Mouse (Mus musculus) T-cell, adult 2 months (primary cell): Measurements from ENCODE around the gene Ap3d1.

Experiments
- DNase-seq: peaks from one replicate; pipeline ENCODE4 v3.0.0; 2022; ENCODE audit warnings: low spot score

The Ap3d1 gene

GRCm38 (mm10) chr10:80742180-80742978, at the start of gene Ap3d1:
TSS of gene Ap3d1 (minus strand) at chr10:80742264.
- DNase-seq = peak; percentile 99

- no peak for DNase-seq
These were observed 49.6 kb upstream of the Ap3d1 start for GRCm38 (mm10) chr10:80791476-80792174.

- no peak for DNase-seq
These were observed 48.8 kb upstream of the Ap3d1 start for GRCm38 (mm10) chr10:80790761-80791404.

- DNase-seq = no peak
These were observed 45.5 kb upstream of the Ap3d1 start for GRCm38 (mm10) chr10:80787517-80787916.

GRCm38 (mm10) chr10:80785963-80786362, 43.9 kb upstream of the Ap3d1 start:
- no peak for DNase-seq

- DNase-seq = no peak
These were observed 42.8 kb upstream of the Ap3d1 start for GRCm38 (mm10) chr10:80784871-80785270.

- DNase-seq = no peak
These were observed 42.2 kb upstream of the Ap3d1 start for GRCm38 (mm10) chr10:80784302-80784701.

GRCm38 (mm10) chr10:80779565-80779964, 37.5 kb upstream of the Ap3d1 start:
- no peak for DNase-seq

- DNase-seq = no peak
These were observed 35.1 kb upstream of the Ap3d1 start for GRCm38 (mm10) chr10:80777123-80777522.

GRCm38 (mm10) chr10:80776358-80776869, 34.4 kb upstream of the Ap3d1 start:
- DNase-seq = no peak

- DNase-seq = no peak
These were observed 33.7 kb upstream of the Ap3d1 start for GRCm38 (mm10) chr10:80775731-80776130.

- DNase-seq = no peak
These were observed 32.9 kb upstream of the Ap3d1 start for GRCm38 (mm10) chr10:80774981-80775380.

GRCm38 (mm10) chr10:80774549-80774948, 32.5 kb upstream of the Ap3d1 start:
- peak; percentile 57 for DNase-seq

GRCm38 (mm10) chr10:80773816-80774215, 31.8 kb upstream of the Ap3d1 start:
- DNase-seq = no peak

- DNase-seq = no peak
These were observed 26.3 kb upstream of the Ap3d1 start for GRCm38 (mm10) chr10:80768365-80768764.

- DNase-seq = no peak
These were observed 24.2 kb upstream of the Ap3d1 start for GRCm38 (mm10) chr10:80766161-80766815.

GRCm38 (mm10) chr10:80765746-80766145, 23.7 kb upstream of the Ap3d1 start:
- DNase-seq = no peak

- peak; percentile 45 for DNase-seq
These were observed 21.4 kb upstream of the Ap3d1 start for GRCm38 (mm10) chr10:80763502-80763901.

GRCm38 (mm10) chr10:80761821-80762220, 19.8 kb upstream of the Ap3d1 start:
- DNase-seq = no peak

GRCm38 (mm10) chr10:80760596-80761524, 18.8 kb upstream of the Ap3d1 start:
- no peak for DNase-seq

- no peak for DNase-seq
These were observed 16.6 kb upstream of the Ap3d1 start for GRCm38 (mm10) chr10:80758651-80759050.
